Mouse (Mus musculus) cortical plate, adult 2 months (tissue): ENCODE measurements around the gene Sp7.

Experiments
- CTCF ChIP-seq: fragments of 200-500 bp; IDR thresholded peaks from 2 replicates; pipeline ENCODE4 v1.5.1; 2011; ENCODE audit warnings: mild to moderate bottlenecking, control low read depth, low read length; ENCODE audit not compliant: insufficient read depth; ENCODE audit errors: extremely low read depth
- POLR2A ChIP-seq: fragments of 200-500 bp; IDR thresholded peaks from 2 replicates; pipeline ENCODE4 v1.6.1; 2011; ENCODE audit warnings: mild to moderate bottlenecking, low read length, control low read depth; ENCODE audit not compliant: insufficient read depth; ENCODE audit errors: extremely low read depth

GRCm38 (mm10) chr15:102364678-102365077, 2.3 kb downstream of the Sp7 start:
- TF ChIP-seq POLR2A (no peak), CTCF (no peak)
